Mouse (Mus musculus): ENCODE measurements around the gene Dcaf7.

The Dcaf7 gene

GRCm38 (mm10) chr11:106045256-106045655, 8.6 kb downstream of the Dcaf7 start:
- no peak for DNase-seq (ENCODE audit: low read depth, low spot score)

- no peak for DNase-seq (ENCODE audit: low read depth, low spot score)
Observed at GRCm38 (mm10) chr11:106045780-106046179, 9.1 kb downstream of the Dcaf7 start.

- no peak for DNase-seq (ENCODE audit: low read depth, low spot score)
Observed at GRCm38 (mm10) chr11:106046584-106046983, 9.9 kb downstream of the Dcaf7 start.

GRCm38 (mm10) chr11:106053921-106054320, 17.2 kb downstream of the Dcaf7 start:
- DNase-seq (ENCODE audit: low read depth, low spot score) = no peak

- no peak for DNase-seq (ENCODE audit: low read depth, low spot score)
Observed at GRCm38 (mm10) chr11:106054600-106054999, 17.9 kb downstream of the Dcaf7 start.

- no peak for DNase-seq (ENCODE audit: low read depth, low spot score)
Observed at GRCm38 (mm10) chr11:106055341-106055740, 18.7 kb downstream of the Dcaf7 start.

- no peak for DNase-seq (ENCODE audit: low read depth, low spot score)
Observed at GRCm38 (mm10) chr11:106056819-106057491, 20.3 kb downstream of the Dcaf7 start.

- DNase-seq (ENCODE audit: low read depth, low spot score) = no peak
Observed at GRCm38 (mm10) chr11:106058020-106058419, 21.3 kb downstream of the Dcaf7 start.

GRCm38 (mm10) chr11:106060549-106060948, 23.9 kb downstream of the Dcaf7 start:
- no peak for DNase-seq (ENCODE audit: low read depth, low spot score)

- no peak for DNase-seq (ENCODE audit: low read depth, low spot score)
Observed at GRCm38 (mm10) chr11:106061311-106061710, 24.6 kb downstream of the Dcaf7 start.

GRCm38 (mm10) chr11:106063756-106064155, 27.1 kb downstream of the Dcaf7 start:
- DNase-seq (ENCODE audit: low read depth, low spot score) = no peak

- DNase-seq (ENCODE audit: low read depth, low spot score) = no peak
Observed at GRCm38 (mm10) chr11:106065073-106065922, 28.6 kb downstream of the Dcaf7 start.

- DNase-seq (ENCODE audit: low read depth, low spot score) = peak; percentile 89
Observed at GRCm38 (mm10) chr11:106065923-106066571, 29.4 kb downstream of the Dcaf7 start, which contains the start of gene Taco1. Gene Taco1, plus strand, starts transcription at chr11:106066061.

- DNase-seq (ENCODE audit: low read depth, low spot score) = peak; percentile 15
Observed at GRCm38 (mm10) chr11:106066616-106067015, 29.9 kb downstream of the Dcaf7 start.

- DNase-seq (ENCODE audit: low read depth, low spot score) = no peak
Observed at GRCm38 (mm10) chr11:106073774-106074173, 37.1 kb downstream of the Dcaf7 start.

GRCm38 (mm10) chr11:106076321-106076720, 39.6 kb downstream of the Dcaf7 start:
- DNase-seq (ENCODE audit: low read depth, low spot score) = peak; percentile 39

GRCm38 (mm10) chr11:106083708-106084701, 47.3 kb downstream of the Dcaf7 start, which contains the start of gene Map3k3:
Gene Map3k3, plus strand, starts transcription at chr11:106084613.
- peak; percentile 98 for DNase-seq (ENCODE audit: low read depth, low spot score)

- DNase-seq (ENCODE audit: low read depth, low spot score) = peak; percentile 23
Observed at GRCm38 (mm10) chr11:106084911-106085561, 48.4 kb downstream of the Dcaf7 start.

- DNase-seq (ENCODE audit: low read depth, low spot score) = no peak
Observed at GRCm38 (mm10) chr11:106098223-106098622, 61.6 kb downstream of the Dcaf7 start.

- no peak for DNase-seq (ENCODE audit: low read depth, low spot score)
Observed at GRCm38 (mm10) chr11:106102866-106103265, 66.2 kb downstream of the Dcaf7 start.
